Mouse (Mus musculus): Measurements from ENCODE around the gene Snx27.

DNA sequence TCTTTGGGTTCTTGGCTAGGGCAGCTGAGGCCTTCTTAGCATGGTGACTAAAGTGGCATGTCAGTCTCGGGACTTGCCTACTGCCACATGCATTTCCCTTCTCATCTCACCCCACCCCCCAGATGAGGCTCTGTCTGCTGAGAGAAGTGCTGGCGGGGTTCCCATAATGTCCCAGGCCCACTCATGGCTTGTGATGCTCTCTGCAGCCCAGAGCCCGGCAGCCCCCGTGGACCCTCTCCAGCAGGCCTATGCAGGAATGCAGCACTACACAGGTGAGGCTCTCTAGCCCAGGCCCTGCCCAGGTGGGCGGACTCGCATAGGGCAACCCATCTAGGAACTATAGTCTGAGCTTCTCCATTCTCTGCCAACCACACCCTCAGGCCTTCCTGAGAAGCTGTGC lies 94.9 kb downstream of the Snx27 start:
- no peak for TF ChIP-seq GATA1 (IDR thresholded peaks at IDR 0.05; ENCODE audit: borderline replicate concordance, low read length)
- TF ChIP-seq FLI1 (IDR thresholded peaks at IDR 0.05; ENCODE audit: low read length): no peak
